Mouse (Mus musculus) CH12F3 (cell line): ENCODE measurements at regions not wholly inside any gene's neighbourhood (a gene's known extent, or its start where the extent isn't known, plus 50 kb on each side); places are given as distances from the start of the nearest gene placed in this dataset.
"Not testable (repeated sequence)": the region's sequence is repeated elsewhere in the genome, so short reads cannot be mapped to it uniquely, and the experiment has no call there.

Source experiments
- in situ Hi-C: fragments of 300-500 bp; cut with MboI; formaldehyde crosslinking; loops from 2 replicates; pipeline ENCODE4 v1.14.3; 2020; ENCODE audit warnings: low sequenced_read_pairs

- in situ Hi-C loops: not testable (repeated sequence)
Measured at GRCm38 (mm10) chr17:13432256-13432655, 77.9 kb downstream of the Tcp10c start.

GRCm38 (mm10) chr17:13434146-13434545, 79.8 kb downstream of the Tcp10c start:
- in situ Hi-C loops: not testable (repeated sequence)

GRCm38 (mm10) chr17:13438790-13439189, 84.4 kb downstream of the Tcp10c start:
- in situ Hi-C loops: not testable (repeated sequence)

DNA sequence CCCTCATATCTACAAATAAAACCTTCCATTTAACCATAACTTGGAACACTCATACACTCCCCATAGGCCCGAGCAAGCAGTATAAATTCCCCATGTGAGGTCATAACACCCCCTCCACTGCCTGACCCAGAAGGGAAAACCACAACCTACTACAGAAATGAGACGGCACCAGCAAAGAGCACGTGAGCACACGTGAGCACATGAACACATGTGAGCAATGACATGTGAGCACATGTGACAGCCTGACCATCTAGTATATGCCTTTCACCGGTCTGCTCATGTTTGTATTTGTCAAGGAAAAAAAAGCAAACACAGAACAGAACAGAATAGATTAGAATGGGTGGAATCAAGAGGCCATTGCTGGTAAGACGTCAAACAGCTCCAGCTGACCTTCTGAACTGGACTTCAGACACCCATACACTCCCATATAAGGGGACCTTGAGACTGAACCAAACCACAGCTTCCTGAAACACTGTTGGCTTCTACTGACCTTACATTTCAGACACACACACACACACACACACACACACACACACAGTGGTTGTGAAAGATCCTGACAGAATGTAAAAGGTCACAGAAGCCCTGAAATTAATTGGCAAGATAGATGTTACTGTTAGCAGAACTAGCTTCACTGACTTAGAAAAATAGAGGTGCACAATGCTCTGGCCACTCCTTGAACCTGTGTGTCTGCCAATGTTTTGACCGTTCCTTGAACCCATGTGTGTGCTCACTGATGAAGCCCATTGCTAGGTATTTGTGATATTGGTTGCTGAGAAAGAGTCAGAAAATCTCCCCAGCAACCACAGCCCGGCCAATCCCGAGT, 86.5 kb downstream of the Tcp10c start:
- in situ Hi-C loops: not testable (repeated sequence)

DNA sequence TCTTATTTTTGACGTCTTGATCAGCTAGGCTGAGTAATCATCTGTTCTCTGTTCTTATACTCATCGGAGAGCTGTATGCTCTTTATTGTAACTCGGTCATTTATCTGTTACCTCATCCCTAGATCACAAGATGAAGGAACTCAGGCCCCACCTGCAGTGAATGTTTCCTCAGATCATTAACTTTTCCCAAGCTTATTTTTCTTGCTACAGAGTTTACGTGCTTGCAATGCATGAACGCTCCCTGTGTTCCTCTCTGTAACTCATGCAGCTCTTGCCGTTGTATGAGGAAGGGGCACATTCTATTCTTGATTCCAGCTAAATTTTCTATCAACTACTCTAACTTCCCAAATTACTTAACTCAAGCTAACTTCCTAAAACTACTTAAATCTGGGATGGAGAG, 87.9 kb downstream of the Tcp10c start:
- in situ Hi-C loops: not testable (repeated sequence)

- in situ Hi-C loops: not testable (repeated sequence)
Measured at GRCm38 (mm10) chr17:13456869-13457600, 102.7 kb downstream of the Tcp10c start.

GRCm38 (mm10) chr17:13457942-13458341, 103.6 kb downstream of the Tcp10c start:
- in situ Hi-C loops: not testable (repeated sequence)

- in situ Hi-C loops: not testable (repeated sequence)
Measured at GRCm38 (mm10) chr17:13458814-13459213, 104.4 kb downstream of the Tcp10c start.

- in situ Hi-C loops: not testable (repeated sequence)
Measured at GRCm38 (mm10) chr17:13462663-13463062, 108.3 kb downstream of the Tcp10c start.

- in situ Hi-C loops: not testable (repeated sequence)
Measured at GRCm38 (mm10) chr17:13465822-13466221, 111.5 kb downstream of the Tcp10c start.

DNA sequence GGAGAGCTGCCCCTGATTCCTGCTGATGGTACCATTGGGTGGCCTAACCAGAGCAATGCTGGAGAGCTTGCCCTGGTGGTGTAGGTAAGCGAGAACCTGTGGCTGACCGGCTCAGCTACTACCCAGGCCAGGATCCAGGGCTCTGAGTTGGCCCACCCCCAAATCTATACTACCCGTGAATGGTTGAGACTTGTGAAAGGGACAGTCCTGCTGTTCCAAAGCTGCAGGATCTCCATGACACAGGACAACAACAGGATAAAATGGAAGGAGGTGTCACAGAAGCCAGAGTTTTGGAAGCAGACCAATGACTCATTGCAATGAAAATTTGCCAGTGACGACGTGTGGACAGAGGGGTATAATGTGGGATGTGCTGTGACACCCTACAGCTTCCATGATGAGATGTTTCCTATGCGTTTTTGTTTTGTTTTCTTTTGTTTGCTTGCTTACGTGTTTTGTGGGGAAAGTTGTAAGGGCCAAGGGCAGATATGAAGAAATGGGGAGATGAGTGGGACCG, 115.6 kb downstream of the Tcp10c start:
- in situ Hi-C loops: not testable (repeated sequence)

GRCm38 (mm10) chr17:13472460-13473062, 118.2 kb downstream of the Tcp10c start:
- in situ Hi-C loops: no loop called here

DNA sequence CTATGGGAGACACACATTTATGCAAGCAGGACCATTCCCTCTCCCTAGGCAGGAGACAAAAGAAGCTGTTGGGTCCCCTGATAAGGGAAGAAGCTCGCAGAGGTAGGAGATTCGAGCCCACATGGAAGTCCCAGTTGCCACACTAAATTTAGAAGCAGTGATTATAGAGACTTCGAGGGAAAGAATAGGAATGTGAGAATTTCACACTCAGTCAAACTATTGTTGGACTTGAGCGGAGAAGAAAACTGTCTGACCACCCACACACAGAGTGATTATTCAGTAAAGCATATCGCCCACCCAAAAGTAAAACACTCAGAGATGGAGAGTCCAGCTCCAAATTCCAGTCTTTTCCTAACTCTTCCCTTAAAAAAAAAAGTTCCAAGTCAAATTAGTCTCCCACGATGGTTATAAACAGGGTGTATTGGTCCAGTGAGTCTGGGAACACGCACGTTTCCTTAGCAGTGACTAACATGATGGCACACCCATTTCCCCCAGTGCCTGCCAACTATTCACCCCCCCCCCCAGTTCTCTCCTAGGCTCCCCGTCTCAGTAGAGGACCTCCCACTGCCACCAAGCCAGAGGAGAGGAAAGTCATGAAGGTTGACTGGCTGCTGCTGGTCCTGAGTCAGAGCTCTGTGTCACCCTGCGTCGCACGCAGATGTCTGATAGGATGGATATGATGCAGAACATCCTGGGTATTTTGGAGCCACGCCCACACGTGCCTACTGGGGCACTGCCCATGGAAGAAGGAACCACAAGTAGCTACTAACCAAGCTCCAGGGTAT, 120.1 kb downstream of the Tcp10c start:
- in situ Hi-C loops: no loop called here

DNA sequence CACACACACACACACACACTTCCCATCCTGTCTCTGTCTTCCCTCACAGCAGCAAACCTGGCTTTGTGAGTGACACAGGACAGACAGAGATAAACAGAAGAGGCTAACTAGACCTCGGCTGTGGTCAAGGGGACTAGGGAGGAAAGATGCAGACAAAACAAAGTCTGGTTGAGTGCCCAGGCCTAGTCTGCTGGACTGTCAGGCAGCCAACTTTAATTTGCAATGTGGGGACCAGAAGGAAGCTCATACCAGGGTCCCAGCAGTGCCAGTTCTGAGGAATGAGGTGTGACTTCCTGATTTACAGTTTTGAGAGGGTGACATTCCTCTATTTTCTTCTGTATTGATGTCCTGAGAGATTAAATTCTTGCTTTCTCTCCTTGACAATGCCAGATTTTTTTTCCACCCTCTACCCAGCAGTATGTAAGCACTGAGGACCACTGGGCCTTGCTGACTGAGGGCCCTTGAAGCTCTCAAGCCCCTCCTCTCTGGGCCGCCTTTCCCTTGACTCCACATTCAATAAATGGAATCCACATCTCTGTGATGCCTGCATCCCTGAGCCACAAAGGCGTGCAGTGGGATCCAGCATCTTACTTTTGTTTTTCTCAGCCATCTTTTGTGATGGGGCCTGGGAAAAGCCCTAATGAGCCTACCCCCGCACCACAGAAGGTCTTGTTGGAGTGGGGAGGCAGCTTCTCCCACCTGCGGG, 124.6 kb downstream of the Tcp10c start:
- in situ Hi-C loops: no loop called here

DNA sequence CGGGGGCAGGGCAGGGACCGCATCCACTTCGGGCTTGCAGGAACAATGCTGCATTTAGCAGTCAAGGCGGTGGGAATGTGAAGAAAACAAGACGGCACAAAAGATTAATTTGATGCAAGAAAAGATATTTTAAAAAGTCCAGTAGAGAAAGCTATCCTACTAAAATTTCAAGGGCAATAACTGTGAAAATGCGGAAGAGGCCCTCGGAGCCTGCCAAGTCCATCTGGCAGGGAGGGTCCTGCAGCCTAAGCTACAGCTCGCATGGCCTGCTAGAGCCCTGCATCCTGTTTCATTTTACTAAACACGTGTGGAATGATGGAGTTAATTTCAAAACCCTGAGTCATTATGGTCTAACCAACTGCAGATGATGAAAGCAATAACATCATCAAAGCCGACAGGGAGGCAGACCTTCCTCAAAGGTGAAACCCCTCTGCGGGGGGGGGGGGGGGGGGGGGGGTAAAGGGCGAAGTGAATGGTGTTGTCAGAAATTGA, 125.2 kb downstream of the Tcp10c start:
- in situ Hi-C loops: no loop called here

GRCm38 (mm10) chr17:13481445-13482085, 127.2 kb downstream of the Tcp10c start:
- in situ Hi-C loops: no loop called here

GRCm38 (mm10) chr17:13482136-13482535, 127.8 kb downstream of the Tcp10c start:
- in situ Hi-C loops: no loop called here

DNA sequence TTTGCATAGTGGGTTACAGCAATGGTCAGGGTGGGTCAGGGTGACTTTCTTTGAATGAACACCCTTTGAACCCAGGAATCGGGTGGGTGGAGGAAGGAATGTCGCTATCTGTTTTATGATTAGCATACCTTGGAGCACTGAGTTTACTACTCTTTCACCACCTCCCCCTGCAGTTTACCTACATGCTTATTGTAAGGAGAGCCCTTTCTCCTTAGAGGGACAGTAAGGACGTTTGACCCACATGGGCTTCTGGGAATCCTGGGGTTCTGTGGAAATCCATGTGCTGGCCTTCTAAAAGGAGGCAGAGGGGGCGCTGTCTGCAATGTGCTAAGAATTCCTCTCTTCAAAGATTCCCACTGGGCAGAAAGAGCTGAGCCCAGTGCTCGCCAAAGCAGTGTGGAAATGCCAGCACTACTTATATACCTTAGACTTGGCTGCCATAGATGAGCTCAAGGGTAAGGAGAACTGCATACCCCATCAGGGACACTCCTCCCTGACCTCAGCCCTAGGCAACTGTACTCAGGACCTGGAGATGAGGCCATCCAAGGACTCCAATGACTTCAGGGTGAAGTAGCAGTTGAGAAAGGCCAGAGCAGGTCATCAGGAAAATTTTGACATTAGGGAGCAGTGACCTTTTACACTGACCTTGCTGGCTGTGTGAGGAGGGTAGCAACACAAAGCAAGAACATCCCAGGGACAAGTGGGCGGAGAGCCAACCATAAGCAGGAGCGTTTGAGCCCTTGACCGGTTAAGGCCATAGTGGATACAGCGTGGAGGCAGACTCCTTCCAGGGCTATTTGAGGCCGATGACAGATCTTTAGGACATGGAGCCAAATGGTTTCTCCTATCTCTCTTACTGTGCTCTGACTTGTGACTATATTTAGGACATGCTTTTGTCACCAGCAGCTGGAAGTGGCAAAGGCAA, 133.2 kb downstream of the Tcp10c start:
- in situ Hi-C loops: no loop called here
